Mouse (Mus musculus): ENCODE measurements at regions not wholly inside any gene's neighbourhood (a gene's known extent, or its start where the extent isn't known, plus 50 kb on each side); places are given as distances from the start of the nearest gene placed in this dataset.

- ATAC-seq (ENCODE audit: extremely low read depth, insufficient number of reproducible peaks, low FRiP score, poor library complexity, severe bottlenecking) (no peak), DNase-seq (ENCODE audit: low spot score) (no peak)
- peaks cover 9% of the 10 kb centered on the region; the same call in 1 of the 2 replicates for H3K27me3 ChIP-seq (ENCODE audit: insufficient read depth, low read length)
- no peaks in the 10 kb centered on the region for H3K4me1 ChIP-seq (ENCODE audit: insufficient read depth, low read depth, low read length)
- no peak overlapping the region for H3K4me3 ChIP-seq (ENCODE audit: low read depth, low read length)
- no peaks in the 10 kb centered on the region for H3K9me3 ChIP-seq (replicated peaks)
- no peaks in the 10 kb centered on the region for H3K36me3 ChIP-seq (replicated peaks)
- no peak for TF ChIP-seq CTCF (IDR thresholded peaks at IDR 0.05; ENCODE audit: low read depth, low read length)
- TF ChIP-seq GATA1 (IDR thresholded peaks at IDR 0.05; ENCODE audit: borderline replicate concordance, low read length), result no peak
- TF ChIP-seq TAL1 (conservative IDR thresholded peaks at IDR 0.05; ENCODE audit: low read depth, low read length), result no peak
- no peak for TF ChIP-seq GATA2 (IDR thresholded peaks at IDR 0.05; ENCODE audit: borderline replicate concordance, low read depth, low read length)
- no peak for TF ChIP-seq POLR2AphosphoS5 (IDR thresholded peaks at IDR 0.05; ENCODE audit: insufficient replicate concordance, low read depth, low read length)
Measured at GRCm38 (mm10) chr13:92988600-92988999, 144.0 kb downstream of the Mtx3 start.

GRCm38 (mm10) chr13:92990316-92991206, 146.0 kb downstream of the Mtx3 start:
- TF ChIP-seq CTCF (IDR thresholded peaks at IDR 0.05; ENCODE audit: low read depth, low read length) (no peak), GATA1 (IDR thresholded peaks at IDR 0.05; ENCODE audit: borderline replicate concordance, low read length) (no peak), GATA2 (IDR thresholded peaks at IDR 0.05; ENCODE audit: borderline replicate concordance, low read depth, low read length) (no peak), POLR2AphosphoS5 (IDR thresholded peaks at IDR 0.05; ENCODE audit: insufficient replicate concordance, low read depth, low read length) (no peak), TAL1 (conservative IDR thresholded peaks at IDR 0.05; ENCODE audit: low read depth, low read length) (no peak)
- DNase-seq (ENCODE audit: low spot score), result no peak
- Histone ChIP-seq H3K4me1 (ENCODE audit: insufficient read depth, low read depth, low read length) (no peaks in the 10 kb centered on the region), H3K27me3 (ENCODE audit: insufficient read depth, low read length) (peaks cover 9% of the 10 kb centered on the region; the same call in 1 of the 2 replicates), H3K4me3 (ENCODE audit: low read depth, low read length) (no peak overlapping the region), H3K9me3 (replicated peaks) (no peaks in the 10 kb centered on the region), H3K36me3 (replicated peaks) (no peaks in the 10 kb centered on the region)
- ATAC-seq (ENCODE audit: extremely low read depth, insufficient number of reproducible peaks, low FRiP score, poor library complexity, severe bottlenecking), result no peak

Measured in G1E (cell line).